Mouse (Mus musculus) neural tube, embryonic 13.5 days (tissue): ENCODE measurements around the gene Map4k4. TPM values are rescaled to one million over a fixed set of nuclear protein-coding genes. Genes with fewer than 3 reads are reported as not detected.

Source experiments
- ATAC-seq: fragments of 200-750 bp; cut with Nextera tagmentation; 2 replicates; pipeline ENCODE4 v1.8.0; 2017; ENCODE audit warnings: low read depth, mild to moderate bottlenecking, moderate TSS enrichment, moderate library complexity
- H3K27ac ChIP-seq: fragments of 300-500 bp; sonication (generic); replicated peaks from 2 replicates; pipeline ENCODE4 v1.5.1; 2015; ENCODE audit warnings: moderate library complexity, mild to moderate bottlenecking, inconsistent platforms
- H3K27me3 ChIP-seq: fragments of 300-500 bp; sonication (generic); 2 replicates; pipeline ENCODE4 v1.6.1; 2015; ENCODE audit warnings: mild to moderate bottlenecking, inconsistent platforms
- H3K36me3 ChIP-seq: fragments of 300-500 bp; sonication (generic); 2 replicates; pipeline ENCODE4 v1.6.1; 2015; ENCODE audit warnings: mild to moderate bottlenecking, inconsistent platforms
- H3K4me1 ChIP-seq: fragments of 300-500 bp; sonication (generic); replicated peaks from 2 replicates; pipeline ENCODE4 v1.6.1; 2015; ENCODE audit warnings: inconsistent platforms
- H3K4me2 ChIP-seq: fragments of 300-500 bp; sonication (generic); 2 replicates; pipeline ENCODE4 v1.6.1; 2015; ENCODE audit warnings: inconsistent platforms, mild to moderate bottlenecking, moderate library complexity
- H3K4me3 ChIP-seq: fragments of 300-500 bp; sonication (generic); 2 replicates; pipeline ENCODE4 v1.5.1; 2015; ENCODE audit warnings: mild to moderate bottlenecking, inconsistent platforms
- H3K9ac ChIP-seq: fragments of 300-500 bp; sonication (generic); 2 replicates; pipeline ENCODE4 v1.6.1; 2015; ENCODE audit warnings: moderate library complexity, mild to moderate bottlenecking, inconsistent platforms
- H3K9me3 ChIP-seq: fragments of 300-500 bp; sonication (generic); 2 replicates; pipeline ENCODE4 v1.6.1; 2016; ENCODE audit warnings: inconsistent platforms
- WGBS: fragments of 180-500 bp; shearing (Covaris S2); methylation state at CpG from one replicate; pipeline ENCODE4 v1.1.7; 2015; 5-methylcytosine and 5-hydroxymethylcytosine counted together
- polyA plus RNA-seq: library from polyadenylated mRNA; unstranded; fragments of >200 nt; fragmentation: Nextera tagmentation; extraction: Ambion mirVana; gene quantifications from 2 replicates; pipeline ENCODE4 v1.2.1, GENCODE M21; 2015

The Map4k4 gene
- 49.0 and 56.3 TPM in 2 replicates for polyA plus RNA-seq

DNA sequence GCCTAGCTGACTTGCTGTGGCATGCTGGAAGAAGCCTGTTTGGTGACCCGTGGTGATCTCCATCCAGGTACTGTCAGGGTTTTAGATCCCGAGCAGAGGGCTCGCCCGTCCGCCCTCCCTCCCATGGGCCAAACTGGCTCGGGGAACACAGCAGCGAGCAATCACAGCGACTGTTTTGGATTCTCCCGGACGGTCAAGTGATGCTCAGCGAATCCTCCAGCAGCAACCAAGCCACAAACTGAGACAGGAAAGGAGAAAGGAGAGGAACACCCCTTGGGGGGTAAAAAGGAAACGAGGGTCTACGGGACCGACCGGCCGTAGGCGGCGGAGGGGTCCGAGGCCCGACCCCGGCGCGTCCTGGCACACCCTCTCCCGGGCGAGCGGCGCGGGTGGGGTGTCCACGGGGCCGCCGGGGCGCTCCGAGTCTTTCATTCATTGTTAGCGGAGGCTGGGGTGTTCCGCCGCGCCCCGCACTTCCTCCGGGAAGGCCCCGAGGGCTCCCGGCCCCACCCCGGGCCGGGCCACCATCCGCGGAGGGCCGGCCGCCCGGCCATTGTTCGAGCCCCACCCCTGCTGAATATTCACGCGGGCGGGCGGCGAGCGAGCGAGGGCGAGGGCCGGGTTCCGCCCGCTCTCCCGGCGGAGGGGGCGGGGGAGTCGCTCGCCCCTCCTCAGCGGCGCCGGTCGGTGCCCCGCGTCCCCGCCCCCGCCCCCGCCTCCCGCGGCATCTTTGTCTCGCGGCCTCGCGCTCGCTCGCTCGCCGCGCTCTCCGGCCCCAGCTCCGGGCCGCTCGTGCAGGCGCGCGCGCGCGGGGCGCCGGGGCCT, at the start of gene Map4k4:
Gene Map4k4, plus strand, starts transcription at position 733 of the 825 bp plus-strand sequence.
- peak within 1 kb of the TSS; percentile 96 for H3K4me3 ChIP-seq
- WGBS = 1% methylated on average over 61 of the region's 97 CpGs
- peaks cover 44% of the 10 kb centered on the region for H3K4me1 ChIP-seq
- no peaks in the 10 kb centered on the region for H3K9me3 ChIP-seq
- H3K9ac ChIP-seq = peak within 1 kb of the TSS; percentile 100
- peak within 1 kb of the TSS; percentile 100 for H3K27ac ChIP-seq
- peaks cover 11% of the 10 kb centered on the region for H3K36me3 ChIP-seq
- peak; percentile 88 for ATAC-seq
- H3K27me3 ChIP-seq = no peaks in the 10 kb centered on the region
- H3K4me2 ChIP-seq = peak within 1 kb of the TSS; percentile 96

DNA sequence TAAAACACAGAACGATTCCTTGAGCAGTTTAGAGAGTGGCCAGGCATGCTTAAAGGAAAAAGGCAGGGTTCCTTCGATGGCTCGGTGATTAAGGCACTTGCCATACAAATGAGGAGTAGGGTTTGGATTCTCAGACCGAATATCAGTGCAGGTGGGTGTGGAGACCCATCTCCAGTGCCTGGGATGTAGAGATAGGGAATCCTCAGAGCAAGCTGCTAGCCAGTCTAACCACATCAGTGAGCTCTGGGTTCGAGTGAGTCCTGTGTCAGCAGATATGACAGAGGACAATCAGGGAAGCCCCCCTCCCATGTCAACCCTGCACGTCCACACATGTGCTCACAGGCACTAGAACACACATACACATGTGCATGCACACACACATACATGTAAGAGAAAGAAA, 44.8 kb upstream of the Map4k4 start:
- H3K27me3 ChIP-seq = no peaks in the 10 kb centered on the region
- no peak overlapping the region for H3K9ac ChIP-seq
- no peaks in the 10 kb centered on the region for H3K36me3 ChIP-seq
- no peaks in the 10 kb centered on the region for H3K9me3 ChIP-seq
- no peak for ATAC-seq
- WGBS = 86% methylated on average over 6 of the region's 6 CpGs
- H3K4me1 ChIP-seq = peaks cover 11% of the 10 kb centered on the region; the same call in 1 of the 2 replicates
- no peak overlapping the region for H3K27ac ChIP-seq
- H3K4me2 ChIP-seq = no peak overlapping the region
- no peak overlapping the region for H3K4me3 ChIP-seq

DNA sequence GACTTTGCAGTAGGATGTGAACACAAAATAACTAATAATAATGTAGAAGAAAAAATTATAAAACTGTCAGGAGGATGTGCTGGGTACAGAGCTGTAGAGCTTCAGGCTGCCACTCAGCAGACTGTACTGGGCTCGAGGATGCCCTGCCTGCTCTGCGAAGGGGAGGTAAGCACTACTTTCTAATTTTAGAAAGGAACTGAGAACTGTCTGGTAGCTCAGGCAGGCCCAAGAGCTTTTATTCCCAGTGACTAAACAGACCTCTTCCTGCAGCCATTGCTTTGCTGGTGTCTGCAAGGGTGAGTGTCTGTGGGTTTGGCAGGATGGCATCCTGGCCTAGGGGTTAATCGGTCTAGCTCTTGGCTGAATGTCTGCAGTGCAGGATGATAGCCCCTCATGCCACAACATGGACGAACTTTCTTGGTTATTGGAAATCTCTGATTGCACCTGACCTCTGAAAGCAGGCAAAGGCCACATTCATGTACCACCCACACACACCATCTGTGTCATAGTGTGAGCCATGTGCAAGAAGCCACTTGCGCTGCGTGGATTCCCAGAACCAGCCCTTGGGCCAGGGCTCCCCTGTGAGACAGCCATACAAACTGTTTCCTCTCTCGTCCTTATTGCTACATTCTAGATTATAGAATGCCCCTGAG, 43.8 kb upstream of the Map4k4 start:
- Histone ChIP-seq H3K27ac (no peak overlapping the region), H3K4me2 (no peak overlapping the region), H3K4me1 (0 out of 2 replicates have a peak, but pooled peaks cover 8% of the 10 kb centered on the region), H3K9me3 (no peaks in the 10 kb centered on the region), H3K36me3 (no peaks in the 10 kb centered on the region), H3K4me3 (no peak overlapping the region), H3K27me3 (no peaks in the 10 kb centered on the region), H3K9ac (no peak overlapping the region)
- WGBS = 76% methylated on average over 7 of the region's 7 CpGs
- ATAC-seq = no peak

DNA sequence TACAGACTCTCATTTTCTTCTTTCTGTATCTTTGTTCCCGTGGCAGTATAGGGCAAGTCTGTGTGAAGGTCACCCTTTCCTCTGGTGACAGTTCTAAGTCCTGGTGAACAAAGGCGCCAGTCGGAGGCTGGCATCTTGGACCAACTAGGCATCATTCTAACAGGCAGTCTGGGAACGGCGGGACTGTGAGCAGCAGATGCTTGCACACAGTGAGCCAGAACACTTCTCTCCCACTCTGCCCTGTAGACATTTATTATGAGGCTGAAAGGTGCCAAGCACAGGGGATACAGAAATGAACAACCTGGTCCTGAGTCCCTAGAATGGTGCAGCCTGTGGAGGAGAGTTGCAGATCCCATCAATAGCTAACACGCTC, 43.3 kb upstream of the Map4k4 start:
- no peak for ATAC-seq
- no peak overlapping the region for H3K27ac ChIP-seq

DNA sequence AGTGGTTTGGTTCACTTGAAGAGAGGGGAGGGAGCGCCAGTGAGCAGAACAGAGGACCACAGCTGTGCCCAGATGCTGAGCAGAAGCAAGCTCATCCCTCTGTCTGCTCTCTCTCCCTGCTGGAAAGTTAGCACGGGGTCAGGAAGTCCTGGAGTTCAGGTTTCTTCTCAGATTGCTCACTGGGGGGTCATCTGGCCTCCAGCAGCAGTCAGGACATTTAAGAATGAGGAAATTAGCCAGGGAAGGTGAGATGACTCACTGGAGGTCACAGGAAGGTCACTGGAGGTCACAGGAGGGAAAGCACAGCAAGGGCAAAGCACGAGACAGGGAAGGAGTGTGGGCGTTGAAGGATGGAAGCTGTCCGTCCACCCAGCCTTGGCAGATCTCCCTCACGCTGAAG, 41.5 kb upstream of the Map4k4 start:
- no peak overlapping the region for H3K9ac ChIP-seq
- H3K4me2 ChIP-seq = no peak overlapping the region
- H3K27ac ChIP-seq = no peak overlapping the region
- 0 out of 2 replicates have a peak, but pooled peaks cover 4% of the 10 kb centered on the region for H3K4me1 ChIP-seq
- ATAC-seq = no peak
- H3K4me3 ChIP-seq = no peak overlapping the region
- WGBS = 39% methylated on average over 6 of the region's 6 CpGs
- H3K9me3 ChIP-seq = no peaks in the 10 kb centered on the region
- no peaks in the 10 kb centered on the region for H3K27me3 ChIP-seq
- H3K36me3 ChIP-seq = no peaks in the 10 kb centered on the region

More for the DNA sequence above, 43.3 kb upstream of the Map4k4 start:
- no peaks in the 10 kb centered on the region for H3K9me3 ChIP-seq
- H3K4me3 ChIP-seq = no peak overlapping the region
- no peaks in the 10 kb centered on the region for H3K27me3 ChIP-seq
- 80% methylated on average over 6 of the region's 6 CpGs for WGBS
- no peak overlapping the region for H3K4me2 ChIP-seq
- H3K9ac ChIP-seq = no peak overlapping the region
- no peaks in the 10 kb centered on the region for H3K36me3 ChIP-seq
- 0 out of 2 replicates have a peak, but pooled peaks cover 4% of the 10 kb centered on the region for H3K4me1 ChIP-seq

DNA sequence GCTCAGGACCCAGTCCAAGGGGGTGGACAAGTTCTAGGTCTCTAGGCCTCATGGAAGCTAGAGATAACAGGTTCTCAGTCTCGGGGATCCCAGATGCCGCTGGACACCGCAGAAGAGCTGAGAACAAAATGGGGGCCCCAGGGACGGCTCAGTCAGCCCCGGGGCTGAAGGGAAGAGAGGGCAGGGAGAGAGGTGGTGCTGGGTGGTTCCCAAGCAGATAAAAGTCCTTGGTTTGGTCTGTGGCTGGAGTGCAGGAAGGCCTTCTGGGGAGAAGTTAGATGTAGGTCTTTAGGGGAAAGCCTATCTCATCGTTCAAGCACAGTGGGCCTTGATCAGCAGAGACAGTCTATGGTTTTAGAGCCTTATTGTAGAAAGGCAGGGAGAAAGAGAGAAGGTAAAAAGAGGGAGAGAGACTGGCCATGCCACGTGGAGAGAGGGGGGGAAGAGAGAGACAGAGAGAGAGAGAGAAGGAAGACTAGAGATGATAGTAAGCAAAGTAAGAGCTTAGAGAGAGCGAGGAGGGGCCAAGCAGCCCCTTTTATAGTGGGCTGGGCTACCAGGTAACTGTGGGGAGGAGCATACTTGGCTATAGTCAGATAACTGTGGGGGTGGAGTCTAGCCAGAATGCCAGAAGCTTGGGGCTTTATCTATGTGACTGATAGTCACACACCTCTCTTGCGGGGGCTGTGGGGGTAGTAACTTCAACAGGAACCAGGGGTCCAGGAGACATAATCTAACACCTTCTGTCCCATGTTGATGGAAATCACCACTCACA, 34.2 kb upstream of the Map4k4 start:
- Histone ChIP-seq H3K36me3 (no peaks in the 10 kb centered on the region), H3K27me3 (no peaks in the 10 kb centered on the region), H3K4me3 (no peak overlapping the region), H3K9me3 (no peaks in the 10 kb centered on the region), H3K4me2 (no peak overlapping the region), H3K4me1 (peaks cover 32% of the 10 kb centered on the region), H3K27ac (no peak overlapping the region), H3K9ac (no peak overlapping the region)
- WGBS = 90% methylated on average over 9 of the region's 9 CpGs
- no peak for ATAC-seq

DNA sequence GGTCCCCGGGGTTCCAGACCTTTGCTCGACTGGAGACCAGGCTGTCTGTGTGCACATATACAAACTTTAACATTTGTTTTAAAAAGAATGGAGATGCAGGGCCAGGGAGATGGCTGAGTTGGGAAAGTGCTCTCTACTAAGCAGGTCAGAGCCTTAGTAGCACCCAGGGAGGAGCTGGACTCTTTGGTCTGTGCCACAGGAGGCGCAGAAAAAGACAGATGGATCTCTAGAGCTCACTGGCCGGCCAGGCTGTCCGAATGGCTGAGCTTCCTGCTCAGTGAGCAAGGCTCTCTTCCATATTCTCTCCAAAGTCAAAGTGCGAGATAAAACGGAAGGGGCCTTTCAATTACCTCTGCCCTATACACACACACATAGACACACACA, 33.6 kb upstream of the Map4k4 start:
- H3K27ac ChIP-seq = no peak overlapping the region
- no peaks in the 10 kb centered on the region for H3K27me3 ChIP-seq
- H3K9me3 ChIP-seq = no peaks in the 10 kb centered on the region
- H3K9ac ChIP-seq = no peak overlapping the region
- WGBS = 82% methylated on average over 7 of the region's 7 CpGs
- no peaks in the 10 kb centered on the region for H3K36me3 ChIP-seq
- no peak overlapping the region for H3K4me2 ChIP-seq
- peaks cover 32% of the 10 kb centered on the region for H3K4me1 ChIP-seq
- H3K4me3 ChIP-seq = no peak overlapping the region
- ATAC-seq = no peak

DNA sequence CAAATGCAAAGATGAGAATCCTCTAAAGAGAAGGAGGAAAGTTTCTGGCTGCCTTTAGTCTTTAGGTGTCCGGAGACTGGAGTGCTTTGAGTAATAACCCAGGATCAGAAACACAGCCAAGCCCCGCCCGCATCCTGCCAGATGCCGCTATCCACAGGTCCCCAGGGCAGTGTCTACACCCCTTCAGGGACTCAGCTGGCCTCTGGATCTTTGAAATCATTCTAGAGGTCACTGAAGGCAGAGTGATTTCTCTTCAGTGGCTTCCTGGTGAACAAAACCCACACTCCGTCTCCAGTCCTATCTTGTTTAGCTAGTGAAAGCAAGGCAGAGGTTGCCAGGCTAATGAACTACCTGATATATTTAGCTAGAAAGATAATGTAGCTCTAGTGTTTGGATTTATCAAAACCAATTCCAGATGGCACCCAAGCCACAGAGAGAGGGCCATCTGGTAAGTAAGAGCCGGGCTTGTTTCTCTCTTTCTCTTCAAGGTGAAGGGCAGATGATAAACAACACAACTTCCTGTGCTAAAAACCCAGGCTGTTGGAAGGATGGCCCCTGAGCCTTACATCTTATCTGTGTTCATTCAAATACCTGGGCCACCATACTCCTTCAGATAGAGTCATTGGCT, 32.6 kb upstream of the Map4k4 start:
- H3K9ac ChIP-seq = no peak overlapping the region
- H3K27ac ChIP-seq = 0 out of 2 replicates have a peak overlapping the region, but pooled peaks have one; percentile 1
- H3K27me3 ChIP-seq = no peaks in the 10 kb centered on the region
- peaks cover 32% of the 10 kb centered on the region for H3K4me1 ChIP-seq
- no peaks in the 10 kb centered on the region for H3K9me3 ChIP-seq
- H3K36me3 ChIP-seq = no peaks in the 10 kb centered on the region
- WGBS = 27% methylated on average over 6 of the region's 6 CpGs
- ATAC-seq = no peak
- H3K4me2 ChIP-seq = no peak overlapping the region
- no peak overlapping the region for H3K4me3 ChIP-seq

DNA sequence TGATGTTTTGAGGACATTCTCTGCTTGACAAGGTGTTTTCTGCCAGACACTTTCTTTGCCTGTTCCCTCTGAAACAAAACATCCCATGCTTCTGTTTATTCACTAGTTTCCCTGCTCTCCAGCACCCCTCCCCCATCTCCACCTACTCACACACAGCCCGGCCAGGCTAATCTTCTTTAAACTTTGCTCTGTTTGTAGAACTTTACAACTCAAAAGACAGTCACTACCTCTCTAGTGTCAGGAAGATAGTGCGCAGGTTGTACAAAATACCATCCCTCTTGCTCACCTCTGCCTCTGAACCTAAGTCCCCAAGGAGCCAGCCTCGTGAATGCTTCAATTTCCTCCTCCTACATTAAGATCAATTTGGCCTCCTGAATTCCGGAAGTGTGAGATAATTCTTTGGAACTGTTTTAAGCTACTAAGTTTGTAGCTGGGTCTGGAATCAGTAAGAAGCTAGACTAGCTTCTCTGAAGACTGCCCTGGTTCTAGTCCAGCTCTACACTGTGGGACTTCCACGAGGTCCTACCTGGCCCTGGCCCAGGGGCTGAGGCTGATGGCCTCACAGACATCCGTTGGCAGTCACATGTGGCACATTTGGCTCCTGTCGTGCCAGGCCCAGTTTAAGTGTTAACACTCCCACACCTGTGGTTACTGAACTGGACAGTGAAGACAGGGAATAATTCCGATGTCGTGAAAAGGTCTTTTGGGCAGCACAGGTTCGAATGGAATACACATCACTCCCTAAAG, 31.7 kb upstream of the Map4k4 start:
- WGBS = 73% methylated on average over 10 of the region's 10 CpGs
- Histone ChIP-seq H3K4me1 (peaks cover 32% of the 10 kb centered on the region), H3K27me3 (no peaks in the 10 kb centered on the region), H3K36me3 (no peaks in the 10 kb centered on the region), H3K9me3 (no peaks in the 10 kb centered on the region), H3K4me3 (no peak overlapping the region), H3K27ac (no peak overlapping the region), H3K9ac (no peak overlapping the region), H3K4me2 (no peak overlapping the region)
- ATAC-seq = no peak

DNA sequence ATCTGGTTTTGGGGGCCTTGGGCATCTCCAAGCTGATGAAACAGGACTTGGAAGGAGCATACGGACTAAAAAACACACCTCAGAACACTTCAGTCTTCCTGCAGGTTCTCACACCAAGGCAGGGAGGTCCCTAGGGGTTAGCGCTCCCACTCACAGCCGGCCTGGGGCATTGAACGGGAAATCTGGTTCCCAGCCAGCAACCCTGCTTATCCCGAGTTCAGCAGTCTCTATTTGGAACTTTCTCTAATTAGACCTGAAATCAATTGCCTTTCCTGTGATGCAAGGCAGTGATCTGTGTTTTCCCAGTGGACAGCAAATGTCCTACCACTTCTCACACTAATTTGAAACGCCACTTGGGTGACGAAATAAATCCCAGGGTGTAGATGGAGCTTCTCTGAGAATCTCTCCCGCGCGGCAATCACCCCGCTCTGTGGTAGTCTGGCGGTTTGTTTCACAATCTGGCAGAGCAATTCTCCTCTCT, 31.0 kb upstream of the Map4k4 start:
- H3K4me2 ChIP-seq = no peak overlapping the region
- ATAC-seq = peak; percentile 74

DNA sequence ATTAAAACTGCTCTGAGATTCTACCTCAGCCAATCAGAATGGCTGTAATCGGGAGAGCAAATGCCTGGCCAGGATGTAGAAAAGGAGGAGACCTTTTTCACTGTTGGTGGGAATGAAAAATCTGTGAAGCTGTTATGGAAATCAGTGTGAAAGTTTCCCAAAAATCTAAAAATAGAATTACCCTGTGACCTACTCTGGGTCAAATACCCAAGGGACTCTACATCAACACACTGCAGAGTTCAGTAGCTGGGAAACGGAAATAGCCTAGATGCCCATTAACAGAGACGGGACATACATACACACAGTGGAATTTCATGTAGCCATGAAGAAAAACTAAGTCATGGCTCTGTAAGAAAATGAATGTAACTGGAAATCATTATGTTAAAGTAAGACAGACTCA, 22.7 kb upstream of the Map4k4 start:
- H3K4me3 ChIP-seq = no peak overlapping the region
- H3K9me3 ChIP-seq = peaks cover 3% of the 10 kb centered on the region; the same call in 1 of the 2 replicates
- no peak overlapping the region for H3K27ac ChIP-seq
- no peak overlapping the region for H3K4me2 ChIP-seq
- H3K4me1 ChIP-seq = no peaks in the 10 kb centered on the region
- no peaks in the 10 kb centered on the region for H3K36me3 ChIP-seq
- no peak overlapping the region for H3K9ac ChIP-seq
- H3K27me3 ChIP-seq = no peaks in the 10 kb centered on the region
- 63% methylated on average over 3 of the region's 3 CpGs for WGBS
- no peak for ATAC-seq

More for the DNA sequence above, 31.0 kb upstream of the Map4k4 start:
- Histone ChIP-seq H3K27me3 (no peaks in the 10 kb centered on the region), H3K4me1 (peaks cover 32% of the 10 kb centered on the region), H3K36me3 (no peaks in the 10 kb centered on the region), H3K27ac (no peak overlapping the region), H3K9me3 (no peaks in the 10 kb centered on the region), H3K9ac (no peak overlapping the region), H3K4me3 (no peak overlapping the region)
- 52% methylated on average over 12 of the region's 12 CpGs for WGBS
